Mouse (Mus musculus) gastrocnemius, adult 8-10 months (tissue): ENCODE results near the gene Iqck. TPM values are rescaled to one million over a fixed set of nuclear protein-coding genes. Genes with fewer than 3 reads are reported as not detected.

Source experiments
- DNase-seq, 2 experiments: peaks; one replicate each; pipeline ENCODE4 v3.0.0; 2022; ENCODE audit warnings: low spot score in 2 of 2
- total RNA-seq, 4 experiments: library from RNA; stranded (reverse); gene quantifications; 2 replicates each; pipeline ENCODE4 v1.2.4; 2022

Gene Iqck
- total RNA-seq, 4 experiments from 2014 or later = 0.12 to 0.32 TPM; not detected in 2

DNA sequence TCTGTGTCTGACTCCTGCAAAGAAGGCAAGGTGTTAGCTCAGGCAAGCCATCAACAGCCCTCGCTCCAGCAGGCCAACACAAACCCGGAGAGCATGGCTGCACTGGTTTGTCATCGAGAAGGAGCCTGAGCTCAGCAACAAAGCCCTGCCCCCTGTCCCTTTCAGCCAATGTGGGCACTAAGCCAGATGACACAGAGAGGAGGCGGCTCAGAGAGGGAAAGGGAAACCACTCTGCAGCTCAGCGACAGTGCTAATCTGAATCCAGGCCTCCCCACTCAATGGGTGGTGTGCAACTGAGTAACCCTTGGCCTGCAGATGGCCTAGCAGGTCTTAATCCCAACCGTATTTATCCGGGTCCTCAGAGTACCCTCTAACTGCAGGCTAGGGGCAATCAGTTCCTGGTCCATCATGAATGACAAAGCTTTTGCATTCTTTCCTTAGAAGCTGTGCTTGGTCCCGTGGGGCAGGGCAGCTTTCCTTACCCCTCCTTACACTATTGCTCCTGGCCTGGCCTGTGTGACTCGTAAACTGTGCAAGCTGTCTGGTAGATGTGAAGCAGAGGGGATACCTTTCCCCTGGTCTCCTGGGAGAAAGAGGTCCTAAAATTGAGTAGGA is 4.8 kb upstream of the Iqck start:
- DNase-seq = no peak

DNA sequence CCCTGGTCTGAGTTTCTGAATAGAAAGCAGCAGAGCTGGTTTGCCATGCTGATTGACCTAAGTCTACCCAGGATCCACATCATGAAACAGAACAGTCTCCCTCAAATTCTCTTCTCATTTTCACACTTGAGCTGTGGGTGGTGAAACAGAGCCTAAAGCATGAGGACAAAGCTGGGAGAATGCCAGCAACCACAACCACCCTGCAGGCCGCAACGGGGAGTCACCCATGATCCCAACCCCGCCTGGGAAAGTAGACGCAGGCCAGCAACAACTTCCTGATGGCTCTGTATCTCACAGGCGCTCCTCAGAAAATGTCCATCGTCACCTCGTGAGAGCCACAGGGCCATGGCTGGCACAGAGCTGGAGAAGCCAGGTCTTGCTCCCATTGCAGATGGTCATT is 4.0 kb upstream of the Iqck start:
- DNase-seq = no peak

DNA sequence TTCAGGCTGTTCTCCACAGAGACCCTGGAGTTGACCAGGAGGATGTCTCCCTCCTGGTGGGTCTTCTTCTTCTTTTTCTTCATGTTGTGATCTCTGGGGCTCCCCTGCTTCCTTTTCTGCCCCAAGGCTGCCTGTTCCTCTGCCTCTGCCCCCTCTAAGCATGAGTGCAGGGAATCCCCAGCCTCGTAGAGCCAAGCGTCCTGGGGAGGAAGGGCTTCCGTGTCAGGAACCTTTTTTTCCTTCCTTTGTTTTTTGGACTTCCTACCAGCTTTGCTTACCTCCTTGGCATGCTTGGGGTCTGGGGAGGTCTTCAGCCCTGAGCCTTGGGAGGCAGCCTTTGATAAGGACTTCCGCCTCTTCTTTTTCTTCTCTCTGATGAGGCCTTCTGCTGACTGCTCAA is 2.9 kb upstream of the Iqck start:
- DNase-seq = no peak

DNA sequence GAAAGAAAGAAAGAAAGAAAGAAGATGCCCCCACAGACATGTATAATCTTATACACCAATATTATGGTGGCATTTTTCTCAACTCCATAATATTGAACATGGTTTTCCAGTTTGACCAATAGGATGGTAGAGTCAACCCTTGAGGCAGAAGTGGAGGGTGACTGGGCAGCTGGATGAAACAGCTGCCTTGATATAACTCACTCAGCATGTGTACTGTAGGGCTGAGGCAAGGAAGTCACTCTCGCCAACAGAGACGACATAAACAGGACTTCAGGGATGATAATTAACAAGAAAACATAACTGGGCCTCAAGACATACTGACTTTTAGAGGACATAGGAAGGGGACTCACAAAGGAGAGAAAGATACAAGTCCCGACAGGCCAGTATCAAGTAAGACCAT is 946 bp upstream of the Iqck start:
- DNase-seq = no peak

DNA sequence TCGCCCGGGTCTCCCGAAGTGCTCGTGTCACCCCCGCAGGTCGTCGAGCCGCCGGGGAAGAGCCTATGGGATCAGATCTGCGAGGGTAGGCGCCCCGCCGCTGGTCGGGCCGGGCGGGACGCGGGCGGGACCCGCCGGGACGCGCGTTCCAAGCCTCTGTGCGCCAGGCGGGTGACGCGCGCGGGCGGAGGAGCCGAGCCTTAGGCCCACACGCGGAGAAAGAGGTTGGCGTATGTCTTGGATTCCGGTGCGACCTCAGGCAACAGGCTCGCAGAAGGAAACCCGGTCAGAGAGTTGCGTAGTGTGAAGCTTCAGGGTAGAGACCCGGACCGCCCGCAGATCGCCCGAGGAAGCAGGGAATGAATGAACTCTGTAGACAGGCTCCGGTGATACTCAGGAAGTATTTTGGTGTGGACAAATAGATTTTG is 339 bp downstream of the Iqck start, which contains the start of gene Knop1:
TSS of gene Knop1 (minus strand) at position 378 of the 428 bp plus-strand sequence.
- no peak for DNase-seq

DNA sequence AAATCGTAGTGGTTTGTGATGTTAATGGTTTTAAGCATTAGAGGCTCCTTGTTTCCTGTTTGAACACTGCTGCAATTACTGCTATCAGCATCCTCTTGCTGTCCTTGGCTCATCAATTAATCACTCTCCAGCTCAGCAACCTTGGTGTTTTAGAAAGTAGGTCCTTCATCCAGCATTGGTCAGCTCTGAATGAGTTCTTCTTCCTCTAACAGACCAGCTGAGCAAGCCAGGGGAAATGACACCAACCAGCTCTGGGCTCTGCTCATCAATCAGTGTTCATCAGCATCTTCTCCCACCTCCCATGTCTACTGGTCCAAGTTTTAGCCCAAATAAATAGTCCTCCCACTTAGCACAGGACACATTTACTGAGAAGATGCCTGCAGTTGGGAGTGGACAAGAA is 3.1 kb downstream of the Iqck start:
- no peak for DNase-seq

DNA sequence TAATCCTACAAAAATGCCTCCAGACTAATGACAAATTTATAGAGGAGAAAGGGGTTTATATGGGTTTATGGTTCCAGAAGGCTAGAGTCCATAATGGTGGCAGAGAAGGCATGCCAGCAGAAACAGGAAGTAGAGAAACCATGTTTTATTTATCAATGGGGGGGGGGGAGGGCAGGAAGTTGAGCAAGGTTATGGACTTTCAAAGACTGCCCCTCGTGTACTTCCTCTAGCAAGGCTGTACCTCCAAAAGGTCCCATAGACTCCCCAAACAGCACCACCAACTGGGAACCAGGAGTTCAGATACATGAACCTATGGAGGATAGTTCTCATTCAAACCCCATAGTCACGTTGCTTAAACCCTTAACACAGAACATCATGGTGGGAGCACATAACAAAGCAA is 9.8 kb downstream of the Iqck start:
- no peak for DNase-seq

DNA sequence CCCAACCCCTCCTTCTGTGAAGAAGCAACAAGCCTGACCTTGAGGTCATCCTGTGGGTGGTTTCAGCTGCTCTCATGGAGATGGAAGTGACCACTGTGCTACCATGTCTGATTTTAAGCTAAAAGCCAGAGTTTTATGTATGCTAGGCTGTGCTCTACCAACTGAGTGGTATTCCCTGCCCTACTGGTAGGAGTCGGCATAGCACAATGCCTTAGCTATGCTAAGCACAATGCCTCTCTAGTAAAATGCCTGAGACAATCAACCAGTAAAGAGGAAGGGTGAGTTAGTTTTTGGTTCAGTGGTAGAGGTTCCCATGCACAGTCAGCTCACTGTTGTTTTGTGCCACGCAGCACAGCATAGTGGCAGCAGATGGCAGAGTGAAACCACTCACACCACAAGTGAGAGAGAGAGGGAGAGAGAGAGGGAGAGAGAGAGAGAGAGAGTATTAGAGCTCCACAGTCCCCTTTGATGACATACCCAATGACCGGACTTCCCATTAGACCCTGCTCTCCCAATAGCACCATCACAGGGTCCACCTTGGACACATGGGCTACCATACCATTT is 24.0 kb downstream of the Iqck start:
- DNase-seq = no peak

DNA sequence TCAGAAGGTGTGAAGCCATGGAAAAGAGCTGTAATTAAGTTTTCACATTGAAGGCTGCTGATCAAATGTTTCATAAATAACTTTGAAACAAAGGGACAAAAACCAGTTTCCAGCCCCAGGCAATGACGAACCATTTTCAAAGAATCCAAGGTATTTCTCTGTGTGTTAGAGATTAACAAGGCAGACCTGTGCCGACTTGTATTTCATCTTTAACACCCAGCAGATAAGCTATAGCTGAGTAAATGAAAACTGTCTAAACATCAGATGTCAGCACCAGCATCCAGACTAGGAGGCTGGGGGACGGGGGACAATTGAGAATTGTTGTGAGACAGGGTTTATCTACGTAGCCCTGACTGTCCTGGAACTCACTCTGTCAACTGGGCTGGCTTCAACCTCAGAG is 28.4 kb downstream of the Iqck start:
- no peak for DNase-seq

DNA sequence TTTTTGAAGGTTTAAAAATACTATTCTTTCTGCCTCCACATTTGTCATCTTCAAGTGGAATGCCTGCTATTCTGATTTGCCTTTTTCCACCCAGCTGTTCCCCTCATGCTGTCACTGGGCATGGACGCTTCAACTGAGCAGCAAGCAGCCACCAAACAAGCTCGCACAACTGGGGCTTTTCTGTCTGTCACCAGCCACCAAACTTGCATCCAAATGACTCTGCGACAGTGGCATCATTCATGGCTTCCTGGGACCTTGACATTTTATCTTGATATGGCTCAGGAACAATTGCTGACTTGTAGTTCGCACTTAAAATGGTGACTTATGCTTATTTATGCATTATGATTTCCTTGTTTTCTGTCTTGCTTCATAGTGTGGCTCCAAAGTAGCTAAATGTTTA is 29.4 kb downstream of the Iqck start:
- DNase-seq = no peak

DNA sequence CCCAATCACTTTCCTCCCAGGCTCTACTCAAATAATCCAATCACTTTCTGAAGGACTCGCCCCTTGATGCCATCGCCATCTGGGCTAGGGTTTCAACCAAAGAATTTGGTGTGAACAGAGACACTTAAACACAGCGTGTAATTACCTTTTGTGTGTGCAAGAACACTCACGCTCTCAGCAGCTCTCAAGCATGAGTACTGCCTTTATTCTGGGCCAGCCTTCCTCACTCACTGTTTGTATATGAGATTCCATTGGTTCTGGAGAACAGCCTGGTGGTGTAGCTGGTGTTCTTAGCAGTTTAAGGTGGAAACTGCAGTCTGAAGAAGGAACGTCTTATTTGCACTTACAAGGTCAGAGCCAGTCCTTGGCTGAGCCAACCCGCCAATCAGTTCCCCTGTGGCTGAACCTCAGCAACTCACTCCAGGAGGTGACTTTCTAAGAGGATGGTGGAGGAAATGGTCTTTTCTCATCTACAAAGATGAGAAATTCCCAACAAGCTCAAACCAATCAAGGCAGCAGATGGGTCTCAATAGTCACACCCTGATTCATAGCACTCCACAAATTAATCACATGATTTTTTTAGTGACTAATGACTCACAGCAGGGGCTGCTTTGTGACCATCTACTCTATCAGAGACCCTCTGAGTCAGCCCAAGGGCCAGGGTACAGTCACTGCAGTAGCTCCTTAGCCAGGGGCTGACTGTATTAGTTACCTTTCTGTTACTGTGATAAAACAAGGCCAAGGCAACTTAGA is 31.9 kb downstream of the Iqck start:
- no peak for DNase-seq

DNA sequence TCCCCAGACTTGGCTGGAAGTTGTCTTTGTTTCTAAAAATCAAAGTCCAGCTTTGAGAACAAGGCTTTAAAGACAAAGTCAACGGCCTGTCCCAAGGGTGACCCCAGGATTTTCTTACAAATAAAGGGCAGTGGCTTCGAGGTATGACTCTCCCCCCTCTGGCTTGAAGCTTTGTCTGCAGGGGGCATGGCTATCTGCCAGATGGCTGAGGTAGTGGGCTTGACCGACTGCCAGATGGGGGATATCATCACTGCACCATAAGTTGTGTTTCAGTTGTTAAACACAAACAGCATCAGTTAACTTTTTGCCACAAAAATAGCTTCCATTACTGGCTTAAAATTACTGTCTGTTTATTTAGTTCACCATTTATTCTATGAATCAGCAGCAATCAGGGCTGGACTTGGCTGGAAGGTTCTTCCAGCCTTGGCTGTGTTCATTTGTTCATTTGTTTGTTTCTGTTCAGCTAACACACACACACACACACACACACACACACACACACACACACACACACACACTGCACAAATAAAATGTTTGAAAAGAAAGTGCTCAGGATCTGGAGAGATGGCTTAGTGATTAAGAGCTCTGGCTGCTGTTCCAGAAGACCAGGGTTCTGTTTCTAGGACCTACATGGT is 33.6 kb downstream of the Iqck start:
- DNase-seq = no peak

DNA sequence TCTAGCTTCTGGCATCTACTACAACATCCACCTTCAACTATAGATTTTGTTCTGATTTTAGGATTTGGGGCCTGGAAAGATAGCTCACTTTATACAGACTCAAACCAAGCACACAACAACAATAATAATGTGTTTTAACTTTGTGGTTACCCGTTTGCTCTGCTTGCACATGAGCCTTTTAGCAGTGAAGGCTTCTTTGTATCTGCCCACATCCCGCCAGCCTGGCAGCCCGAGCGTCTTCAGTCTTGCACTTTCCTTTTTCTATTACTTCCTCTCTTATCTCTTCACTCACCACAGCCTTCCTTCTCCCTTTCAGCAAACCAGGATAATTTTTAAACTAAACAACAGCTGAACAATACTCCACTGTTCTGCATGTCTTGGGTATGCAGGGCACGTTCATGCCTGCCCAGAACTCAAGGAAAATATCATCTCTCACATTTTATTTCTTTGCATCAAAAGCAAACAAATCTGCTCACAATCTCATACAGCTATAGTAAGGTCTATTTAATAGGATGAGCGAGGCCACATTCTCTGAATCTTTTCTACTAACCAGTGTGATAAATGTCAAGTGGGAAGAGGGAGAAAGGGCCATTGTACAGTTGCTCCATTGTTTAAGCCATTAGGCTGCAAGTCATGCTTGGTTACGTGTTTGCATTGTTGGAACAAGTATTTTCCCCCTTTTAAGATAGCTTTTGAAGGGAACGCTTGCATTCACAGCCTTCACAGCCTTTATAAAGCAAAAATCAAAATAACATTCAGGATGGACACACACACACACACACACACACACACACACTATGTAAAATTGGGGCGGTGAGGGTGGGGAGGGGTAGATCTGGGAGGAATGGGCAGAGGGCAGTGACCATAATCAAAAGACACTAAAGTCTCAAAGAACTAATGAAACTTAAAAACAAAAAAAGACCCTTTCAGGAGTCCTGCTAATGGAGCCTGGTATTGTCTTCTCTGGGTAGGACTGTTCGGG is 40.2 kb downstream of the Iqck start:
- no peak for DNase-seq

DNA sequence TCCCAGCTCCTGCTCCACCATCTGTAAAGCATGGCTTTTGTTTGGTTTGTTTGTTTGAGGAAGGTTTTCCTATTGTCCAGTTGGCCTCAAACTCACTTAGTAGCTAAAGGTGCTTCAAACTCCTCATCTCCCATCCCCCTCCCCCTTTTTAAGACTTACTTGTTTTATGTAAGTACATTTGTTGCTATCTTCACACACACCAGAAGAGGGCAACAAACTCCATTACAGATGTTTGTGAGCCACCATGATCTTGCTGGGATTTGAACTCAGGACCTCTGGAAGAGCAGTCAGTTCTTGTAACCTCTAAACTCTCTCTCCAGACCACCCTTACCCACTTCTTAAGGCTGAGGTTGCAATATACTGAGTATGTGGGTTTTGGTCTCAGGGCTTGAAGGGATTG is 42.5 kb downstream of the Iqck start:
- DNase-seq = no peak

DNA sequence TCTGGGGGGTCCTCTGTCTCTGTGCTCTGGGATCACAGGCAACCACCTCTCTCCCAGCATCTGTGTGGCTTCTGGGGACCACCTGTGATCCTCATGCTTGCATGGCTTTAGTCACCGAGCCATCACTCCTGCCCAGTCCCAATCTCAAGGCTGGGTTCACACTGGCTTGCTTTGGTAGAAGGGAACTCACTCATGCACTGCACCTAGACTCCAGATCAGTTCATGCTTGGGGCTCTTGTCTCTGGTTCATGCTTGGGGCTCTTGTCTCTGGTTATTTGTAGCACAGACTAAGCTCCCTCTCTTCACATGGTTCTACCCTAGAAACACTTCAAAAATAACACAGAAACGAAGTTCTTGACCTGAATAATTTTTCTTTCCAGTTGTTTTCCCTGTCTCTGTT is 44.5 kb downstream of the Iqck start:
- no peak for DNase-seq

DNA sequence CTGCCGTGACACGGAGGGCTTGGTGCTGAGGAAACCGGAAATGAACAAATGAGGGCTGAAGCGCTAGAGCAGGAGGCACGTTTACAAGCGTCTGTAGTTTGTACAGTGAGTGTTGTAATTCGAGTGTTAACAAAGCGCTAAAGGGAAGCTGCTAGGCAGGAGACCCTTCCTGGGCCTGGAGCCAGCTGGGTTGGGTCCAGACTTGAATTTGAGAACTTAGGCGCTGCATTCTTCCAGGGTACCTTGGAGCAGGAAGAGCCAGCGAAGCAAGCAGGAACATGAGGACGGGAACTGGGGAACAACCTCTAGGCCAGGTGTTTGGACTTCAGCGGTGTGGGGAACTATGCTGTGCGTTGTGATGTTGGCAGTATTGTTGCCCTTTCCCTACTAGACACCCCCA is 47.4 kb downstream of the Iqck start:
- no peak for DNase-seq

DNA sequence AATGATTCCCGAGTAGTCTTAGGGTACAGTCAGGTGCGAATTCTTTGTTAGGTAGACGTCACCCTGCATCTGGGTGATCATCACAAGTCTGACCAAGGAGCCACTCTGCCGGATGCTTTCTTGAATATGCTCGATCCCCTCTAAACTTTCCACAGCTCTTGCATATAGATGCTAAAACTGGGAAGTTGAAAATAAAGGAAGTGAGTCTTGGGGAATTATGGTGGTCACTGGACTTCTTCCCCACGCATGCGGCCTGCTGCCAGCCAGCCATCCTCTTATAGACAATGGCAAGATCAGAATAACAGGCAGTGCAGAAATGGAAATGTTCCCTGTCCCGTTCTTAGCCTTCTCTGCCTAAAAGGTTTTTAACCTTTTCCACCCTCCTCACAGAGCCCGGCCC is 48.3 kb downstream of the Iqck start:
- DNase-seq = no peak

DNA sequence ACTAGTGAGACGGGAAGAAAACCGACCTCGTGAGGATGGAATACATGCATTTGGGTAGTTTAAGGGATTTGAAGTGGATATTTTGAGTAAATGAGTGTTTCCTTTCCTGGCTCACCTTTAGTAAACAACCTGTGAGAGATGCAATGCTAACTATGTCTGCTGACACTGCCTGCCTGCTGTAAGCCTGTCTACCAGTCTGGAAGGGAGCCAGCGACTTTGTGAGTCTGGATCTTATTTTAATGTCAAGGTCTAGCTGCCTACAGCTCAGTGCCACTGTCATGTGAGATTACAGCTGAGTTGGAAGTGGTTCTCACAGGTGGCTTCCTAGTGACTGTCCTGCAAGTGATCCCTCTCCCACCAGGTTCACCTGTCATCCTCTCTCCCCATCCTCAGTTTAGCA is 49.0 kb downstream of the Iqck start:
- DNase-seq = no peak

DNA sequence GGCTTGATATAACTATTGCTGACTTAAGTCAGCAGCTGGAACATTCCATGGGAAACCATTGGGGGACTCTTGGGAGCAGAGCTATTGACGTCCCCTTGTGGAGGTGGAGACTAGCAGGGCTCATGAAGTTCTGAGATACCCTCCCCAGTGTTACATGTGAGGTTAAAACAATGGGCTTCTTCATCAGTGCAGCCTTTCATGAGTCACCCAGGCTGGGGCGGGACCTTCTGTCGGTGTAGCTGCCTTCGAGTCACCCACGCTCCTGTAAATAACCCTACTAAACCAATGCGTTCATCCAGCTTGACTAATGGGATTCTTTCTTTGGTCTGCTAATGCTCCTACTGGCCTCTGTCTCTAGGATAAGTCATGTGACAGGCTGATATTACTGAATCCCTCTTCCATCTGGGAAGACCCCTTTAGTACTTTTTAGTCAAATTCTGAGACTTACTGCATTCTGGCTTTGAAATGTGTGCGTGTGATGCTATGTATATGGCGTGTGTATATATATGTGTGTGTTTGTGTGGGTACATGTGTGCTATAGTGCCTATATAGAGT is 53.5 kb downstream of the Iqck start:
- no peak for DNase-seq

DNA sequence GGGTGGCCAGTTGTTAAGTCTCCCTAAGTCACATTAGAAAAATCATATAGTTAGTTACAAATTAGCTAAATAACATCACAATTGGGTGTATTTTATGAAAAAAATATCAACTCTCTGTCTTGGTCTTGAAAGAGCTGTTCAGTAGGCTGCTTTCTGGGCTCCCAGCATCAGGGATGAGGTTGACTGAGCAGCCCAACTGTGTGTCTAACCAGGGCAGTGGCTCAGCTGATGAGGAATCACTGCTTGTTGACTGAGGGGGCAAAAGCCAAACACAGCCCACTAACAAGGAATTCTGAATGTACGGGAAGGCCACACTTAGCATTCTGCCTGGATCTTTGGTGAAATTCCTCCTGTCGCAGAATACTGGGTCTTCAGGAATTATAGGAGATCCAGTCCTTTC is 54.9 kb downstream of the Iqck start:
- DNase-seq = no peak

DNA sequence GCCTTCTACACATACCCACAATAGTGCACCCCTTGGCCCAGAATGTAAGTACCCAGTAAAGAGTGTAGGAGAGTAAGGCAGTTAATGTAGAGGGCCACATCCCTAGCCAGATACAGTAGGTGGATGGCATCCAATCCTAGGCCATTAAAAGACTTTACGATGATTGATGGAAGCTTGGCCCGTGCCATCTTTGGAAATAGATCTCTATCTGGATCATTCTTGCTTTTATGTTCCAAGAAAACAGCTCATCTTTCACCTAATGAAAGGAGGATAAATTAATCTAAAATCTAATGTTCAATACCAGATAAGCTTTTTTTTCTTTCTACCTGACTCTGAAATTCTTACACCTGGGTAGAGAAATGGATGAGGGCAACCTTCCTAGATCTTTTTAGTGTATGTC is 55.6 kb downstream of the Iqck start:
- DNase-seq = no peak
